Mouse (Mus musculus) E14TG2a.4 (cell line): ENCODE data around the gene Lyrm1.

Experiments
- H3K27me3 ChIP-seq: 2 replicates; pipeline ENCODE4 v1.6.1; 2014; ENCODE audit warnings: low read length, control low read depth; ENCODE audit not compliant: insufficient read depth
- H3K36me3 ChIP-seq: 2 replicates; pipeline ENCODE4 v1.6.1; 2014; ENCODE audit warnings: low read length, control low read depth; ENCODE audit not compliant: insufficient read depth
- H3K4me1 ChIP-seq: replicated peaks from 2 replicates; pipeline ENCODE4 v1.6.1; 2014; ENCODE audit warnings: low read depth, low read length, control low read depth
- H3K4me3 ChIP-seq: replicated peaks from 2 replicates; pipeline ENCODE4 v1.5.1; 2014; ENCODE audit warnings: mild to moderate bottlenecking, low read length
- H3K9me3 ChIP-seq: 2 replicates; pipeline ENCODE4 v1.6.1; 2014; ENCODE audit warnings: low read length, control low read depth
- CTCF ChIP-seq: conservative IDR thresholded peaks from 2 replicates; pipeline ENCODE4 v1.5.1; 2014; ENCODE audit warnings: low read length
- NANOG ChIP-seq: IDR thresholded peaks from 2 replicates; pipeline ENCODE4 v1.6.1; 2014; ENCODE audit warnings: borderline replicate concordance, low read length, mixed read lengths
- POU5F1 ChIP-seq: IDR thresholded peaks from 2 replicates; pipeline ENCODE4 v1.6.1; 2014; ENCODE audit warnings: low read length, borderline replicate concordance

Lyrm1 gene

GRCm38 (mm10) chr7:119895639-119896512, at the start of gene Lyrm1, which contains the start of gene Dcun1d3:
Lyrm1 (plus strand) TSS chr7:119895861.
Dcun1d3 (minus strand) TSS chr7:119896298.
- Histone ChIP-seq H3K9me3 (no peaks in the 10 kb centered on the region), H3K27me3 (no peaks in the 10 kb centered on the region), H3K4me3 (peak within 1 kb of the TSS; percentile 94), H3K4me1 (peaks cover 84% of the 10 kb centered on the region), H3K36me3 (no peaks in the 10 kb centered on the region)
- no peak for TF ChIP-seq NANOG
- TF ChIP-seq POU5F1, result no peak

- Histone ChIP-seq H3K36me3 (peaks cover 46% of the 10 kb centered on the region), H3K4me1 (peaks cover 13% of the 10 kb centered on the region), H3K9me3 (no peaks in the 10 kb centered on the region), H3K27me3 (no peaks in the 10 kb centered on the region), H3K4me3 (no peak overlapping the region)
- TF ChIP-seq POU5F1 (no peak), CTCF (no peak), NANOG (no peak)
These were observed 48.3 kb upstream of the Lyrm1 start for GRCm38 (mm10) chr7:119847396-119847795.

GRCm38 (mm10) chr7:119849096-119849495, 46.6 kb upstream of the Lyrm1 start:
- H3K27me3 ChIP-seq, result no peaks in the 10 kb centered on the region
- no peak overlapping the region for H3K4me3 ChIP-seq
- H3K9me3 ChIP-seq, result no peaks in the 10 kb centered on the region
- peaks cover 58% of the 10 kb centered on the region for H3K36me3 ChIP-seq
- TF ChIP-seq CTCF (peak; percentile 88), NANOG (no peak), POU5F1 (no peak)
- peaks cover 29% of the 10 kb centered on the region for H3K4me1 ChIP-seq

DNA sequence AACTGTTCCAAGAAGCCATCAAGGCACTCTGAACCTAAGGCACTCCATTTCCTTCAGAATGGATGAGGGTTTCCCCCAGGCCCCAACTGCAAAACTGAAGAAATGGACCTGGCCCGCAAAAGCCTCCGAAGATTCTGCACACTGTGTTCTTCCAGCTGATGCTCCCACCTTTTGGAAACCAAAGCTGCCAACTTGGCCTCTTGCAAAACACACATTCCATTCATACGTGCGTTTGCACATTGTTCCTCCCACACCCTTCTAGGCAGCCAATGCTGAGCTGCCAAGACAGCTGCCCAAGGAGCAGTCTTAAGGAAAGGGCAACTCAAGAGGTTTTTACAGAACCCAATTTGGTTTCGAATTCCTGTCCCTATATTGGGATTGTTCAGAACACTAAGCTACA, 44.9 kb upstream of the Lyrm1 start:
- H3K9me3 ChIP-seq, result no peaks in the 10 kb centered on the region
- no peaks in the 10 kb centered on the region for H3K27me3 ChIP-seq
- no peak overlapping the region for H3K4me3 ChIP-seq
- H3K4me1 ChIP-seq, result peaks cover 42% of the 10 kb centered on the region
- H3K36me3 ChIP-seq, result peaks cover 62% of the 10 kb centered on the region
- TF ChIP-seq NANOG (no peak), POU5F1 (no peak), CTCF (no peak)

- Histone ChIP-seq H3K27me3 (no peaks in the 10 kb centered on the region), H3K4me3 (no peak overlapping the region), H3K36me3 (peaks cover 70% of the 10 kb centered on the region), H3K4me1 (peaks cover 59% of the 10 kb centered on the region), H3K9me3 (no peaks in the 10 kb centered on the region)
- TF ChIP-seq NANOG (no peak), CTCF (no peak), POU5F1 (no peak)
These were observed 43.2 kb upstream of the Lyrm1 start for GRCm38 (mm10) chr7:119852494-119852893.

GRCm38 (mm10) chr7:119853186-119853585, 42.5 kb upstream of the Lyrm1 start:
- H3K9me3 ChIP-seq, result no peaks in the 10 kb centered on the region
- no peaks in the 10 kb centered on the region for H3K27me3 ChIP-seq
- TF ChIP-seq POU5F1 (no peak), CTCF (no peak), NANOG (no peak)
- no peak overlapping the region for H3K4me3 ChIP-seq
- peaks cover 66% of the 10 kb centered on the region for H3K4me1 ChIP-seq
- peaks cover 77% of the 10 kb centered on the region for H3K36me3 ChIP-seq

DNA sequence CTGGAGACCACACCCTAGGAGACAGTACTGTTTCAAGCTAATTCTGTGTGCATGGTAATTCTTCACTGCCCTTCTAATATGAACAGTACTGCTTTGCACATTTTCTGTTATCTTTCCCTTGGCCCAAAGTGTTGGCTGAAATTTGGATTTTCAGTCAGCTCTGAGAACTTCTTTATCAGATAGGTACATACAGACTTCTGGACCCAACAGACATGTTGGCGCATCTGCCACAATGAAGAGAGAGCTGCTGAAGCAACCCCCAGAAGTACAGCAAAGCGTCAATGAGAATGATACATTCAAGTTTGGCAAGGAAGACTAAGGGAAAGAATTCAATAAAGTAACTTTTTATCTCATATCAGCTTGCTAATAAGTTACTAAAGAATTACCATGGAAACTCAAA, 41.3 kb upstream of the Lyrm1 start:
- Histone ChIP-seq H3K4me3 (no peak overlapping the region), H3K27me3 (no peaks in the 10 kb centered on the region), H3K4me1 (peaks cover 77% of the 10 kb centered on the region), H3K36me3 (peaks cover 79% of the 10 kb centered on the region), H3K9me3 (no peaks in the 10 kb centered on the region)
- TF ChIP-seq NANOG, result no peak
- no peak for TF ChIP-seq CTCF
- TF ChIP-seq POU5F1, result no peak

GRCm38 (mm10) chr7:119855031-119855430, 40.6 kb upstream of the Lyrm1 start:
- Histone ChIP-seq H3K36me3 (peaks cover 82% of the 10 kb centered on the region), H3K9me3 (no peaks in the 10 kb centered on the region), H3K4me3 (no peak overlapping the region), H3K4me1 (peaks cover 84% of the 10 kb centered on the region), H3K27me3 (no peaks in the 10 kb centered on the region)
- TF ChIP-seq NANOG, result no peak
- no peak for TF ChIP-seq POU5F1
- TF ChIP-seq CTCF, result no peak

- peaks cover 92% of the 10 kb centered on the region for H3K4me1 ChIP-seq
- H3K9me3 ChIP-seq, result no peaks in the 10 kb centered on the region
- no peaks in the 10 kb centered on the region for H3K27me3 ChIP-seq
- H3K36me3 ChIP-seq, result peaks cover 64% of the 10 kb centered on the region
- H3K4me3 ChIP-seq, result peak overlapping the region; percentile 61
- TF ChIP-seq POU5F1 (no peak), CTCF (0 out of 2 replicates have a peak, but pooled peaks have one; percentile 2)
These were observed 36.2 kb upstream of the Lyrm1 start for GRCm38 (mm10) chr7:119859476-119859875.
